Mouse (Mus musculus) spleen, postnatal 10 days (tissue): ENCODE results near the gene Lsm10.

ENCODE experiments used
- DNase-seq, 2 experiments: peaks; one replicate each; pipeline ENCODE4 v3.0.0; 2021 to 2022; ENCODE audit warnings: low spot score in 2 of 2

Gene Lsm10

DNA sequence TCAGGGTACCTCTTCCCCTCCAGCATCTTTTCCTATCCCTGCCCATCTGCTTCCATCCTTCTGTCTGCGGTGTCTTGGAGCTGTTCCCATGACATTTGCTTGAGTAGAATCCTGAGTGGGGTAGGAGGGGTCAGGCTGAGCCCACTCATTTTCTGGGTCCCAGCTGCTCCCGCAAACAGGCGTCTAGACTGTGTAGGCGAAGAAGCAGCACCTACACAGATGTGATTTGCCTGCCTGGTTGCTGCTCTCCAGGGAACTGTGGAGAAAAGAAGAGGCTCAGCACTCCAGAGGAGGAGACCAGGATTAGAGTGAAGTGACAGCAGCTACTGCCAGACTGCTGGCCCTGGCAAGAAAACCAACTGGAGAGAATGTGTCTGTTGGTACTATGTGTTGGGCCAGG is 22.2 kb downstream of the Lsm10 start:
- DNase-seq, result no peak

DNA sequence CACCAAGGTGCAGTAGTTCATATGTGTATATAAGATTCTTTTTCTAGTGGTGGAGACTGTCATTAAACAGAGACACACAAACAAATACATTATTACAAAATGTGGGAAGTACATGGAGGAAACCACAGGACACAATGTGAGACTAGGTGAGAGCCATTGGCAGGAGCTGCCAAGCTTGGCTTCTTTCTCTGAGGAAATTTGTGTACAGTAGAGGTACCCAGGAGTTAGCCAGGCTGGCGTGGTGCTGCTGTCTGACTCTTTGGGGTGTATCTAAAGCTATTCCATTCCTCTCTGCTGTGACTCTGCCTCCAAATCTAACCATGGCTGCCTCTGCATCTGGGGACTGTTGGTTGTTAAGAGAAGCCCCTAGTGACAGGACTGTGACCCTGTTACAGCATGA is 22.6 kb downstream of the Lsm10 start:
- DNase-seq, result no peak

DNA sequence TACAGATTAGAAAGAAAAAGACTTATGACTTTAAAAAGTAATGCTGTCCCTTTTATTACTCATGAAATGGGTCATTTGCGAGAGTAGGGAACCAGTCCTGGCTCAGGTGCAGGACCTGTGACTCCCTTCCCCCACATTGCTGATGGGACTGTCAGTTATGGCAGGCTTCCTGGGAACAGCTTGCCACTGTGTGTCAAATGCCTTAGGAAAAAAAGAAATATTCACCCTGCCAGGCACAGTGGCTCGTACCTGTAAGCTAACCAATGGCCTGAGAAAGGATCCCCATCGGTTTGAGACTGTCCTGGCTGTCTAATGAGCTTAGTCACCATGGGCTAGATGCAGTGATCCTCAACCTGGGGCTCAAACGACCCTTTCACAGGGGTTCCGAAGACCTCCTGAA is 23.6 kb downstream of the Lsm10 start:
- DNase-seq, result no peak

DNA sequence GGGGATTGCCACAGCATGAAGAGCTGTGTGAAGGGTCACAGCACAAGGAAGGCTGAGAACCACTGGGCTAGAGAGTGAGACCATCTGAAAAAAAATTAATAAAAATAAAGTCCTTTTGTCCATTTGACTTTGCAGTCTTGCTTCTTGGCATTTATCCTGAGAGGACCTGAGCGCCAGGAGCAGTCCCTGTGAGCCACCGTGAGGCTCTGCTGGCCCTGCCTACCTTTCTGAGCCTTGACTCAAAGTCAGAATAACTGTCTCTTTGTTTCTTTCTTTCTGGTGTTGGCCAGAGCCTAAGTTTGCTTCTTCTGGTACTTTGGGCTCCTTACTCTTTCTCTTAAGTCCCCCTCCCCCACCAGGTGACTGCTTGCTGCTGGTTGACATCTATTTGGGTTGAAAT is 24.1 kb downstream of the Lsm10 start:
- no peak for DNase-seq

DNA sequence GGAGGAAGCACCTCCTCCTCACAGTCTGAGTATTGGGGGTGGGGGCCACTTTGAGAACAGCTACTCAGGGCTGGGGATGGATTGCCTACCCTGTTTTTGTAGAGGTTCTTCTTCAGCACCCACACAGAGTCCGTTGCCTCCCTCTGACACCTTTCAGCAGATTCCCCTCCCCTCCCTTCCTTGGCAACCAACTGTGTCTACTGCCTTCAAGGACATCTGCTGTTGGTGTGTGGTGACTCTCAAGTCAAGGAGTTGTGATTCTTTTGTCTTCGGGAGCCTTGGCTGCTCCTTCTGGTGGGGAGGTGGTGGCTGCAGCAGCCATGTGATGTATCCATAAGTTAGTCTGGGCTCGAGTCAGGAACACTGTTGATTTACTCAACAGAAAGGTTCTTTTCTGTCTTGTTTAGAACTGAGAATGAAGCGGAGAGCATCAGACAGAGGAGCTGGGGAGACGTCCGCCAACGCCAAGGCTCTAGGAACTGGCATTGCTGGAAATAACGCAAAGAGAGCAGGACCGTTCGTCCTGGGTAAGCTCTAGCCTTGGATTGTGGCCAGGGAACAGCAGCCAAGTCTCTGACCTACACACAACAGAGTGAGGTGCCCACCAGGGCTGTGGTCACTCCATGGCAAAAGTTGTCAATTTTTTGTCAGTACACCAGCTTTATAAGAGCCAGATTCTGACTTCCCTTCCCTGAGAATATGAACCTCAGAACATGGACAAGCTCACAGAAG is 27.1 kb downstream of the Lsm10 start:
- no peak for DNase-seq

DNA sequence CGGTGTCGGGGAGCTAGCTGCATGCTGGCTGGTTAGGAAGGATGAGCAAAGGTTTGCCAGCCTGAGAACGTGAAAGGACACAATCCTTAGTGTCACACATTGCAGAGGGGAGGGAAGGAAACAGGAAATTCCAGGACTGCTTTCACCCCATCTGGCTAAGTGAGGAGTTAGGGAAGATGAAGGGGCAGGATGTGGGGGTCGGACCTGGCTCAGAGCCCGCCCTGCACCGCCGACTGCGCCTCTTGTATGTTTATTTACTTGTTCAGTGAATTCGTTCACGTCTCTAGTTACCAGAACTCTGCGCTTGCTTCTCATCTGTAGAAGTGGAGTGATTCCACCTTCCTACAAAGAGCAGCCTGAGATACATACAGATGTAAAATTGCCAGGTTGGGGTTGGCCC is 34.1 kb downstream of the Lsm10 start:
- DNase-seq, result no peak

DNA sequence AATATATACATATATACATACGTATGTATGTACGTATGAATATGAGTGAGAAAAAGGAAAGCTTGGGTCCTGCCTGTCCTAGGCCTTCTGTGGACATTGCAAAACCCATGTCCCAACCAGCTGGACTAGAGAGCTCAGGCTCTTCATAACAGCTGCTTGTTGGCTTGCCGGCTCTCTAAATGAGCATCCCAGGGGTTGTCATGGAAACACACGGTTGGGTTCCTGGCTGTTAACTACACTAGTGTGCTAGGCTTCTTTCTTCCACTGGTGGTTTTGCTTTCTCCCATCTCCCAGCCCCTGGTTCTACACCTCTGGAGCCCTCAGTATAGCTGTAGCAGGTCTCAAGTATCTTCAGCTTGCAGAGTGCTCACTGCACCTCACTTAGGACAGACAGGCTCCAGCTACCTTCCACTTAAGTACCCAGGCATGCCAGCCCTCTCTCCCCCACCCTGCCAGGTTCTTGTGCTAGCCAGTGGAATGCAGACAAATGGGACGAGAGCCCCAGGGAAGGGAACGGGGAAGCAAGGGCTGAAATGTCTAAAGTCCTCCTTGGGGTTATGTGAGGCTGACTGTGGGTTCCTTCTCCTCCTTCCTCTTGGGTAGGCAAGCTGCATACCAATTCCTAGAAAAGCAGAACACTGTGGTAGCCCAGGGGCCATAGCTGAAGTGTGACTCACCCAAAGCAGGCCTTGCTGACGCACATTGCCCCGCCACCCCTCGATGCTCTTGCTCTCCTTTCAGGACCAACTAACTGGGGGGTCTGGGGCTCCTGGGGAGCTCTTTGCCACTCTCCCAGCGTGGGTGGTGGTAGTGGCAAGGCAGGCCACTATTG is 35.1 kb downstream of the Lsm10 start:
- no peak for DNase-seq

DNA sequence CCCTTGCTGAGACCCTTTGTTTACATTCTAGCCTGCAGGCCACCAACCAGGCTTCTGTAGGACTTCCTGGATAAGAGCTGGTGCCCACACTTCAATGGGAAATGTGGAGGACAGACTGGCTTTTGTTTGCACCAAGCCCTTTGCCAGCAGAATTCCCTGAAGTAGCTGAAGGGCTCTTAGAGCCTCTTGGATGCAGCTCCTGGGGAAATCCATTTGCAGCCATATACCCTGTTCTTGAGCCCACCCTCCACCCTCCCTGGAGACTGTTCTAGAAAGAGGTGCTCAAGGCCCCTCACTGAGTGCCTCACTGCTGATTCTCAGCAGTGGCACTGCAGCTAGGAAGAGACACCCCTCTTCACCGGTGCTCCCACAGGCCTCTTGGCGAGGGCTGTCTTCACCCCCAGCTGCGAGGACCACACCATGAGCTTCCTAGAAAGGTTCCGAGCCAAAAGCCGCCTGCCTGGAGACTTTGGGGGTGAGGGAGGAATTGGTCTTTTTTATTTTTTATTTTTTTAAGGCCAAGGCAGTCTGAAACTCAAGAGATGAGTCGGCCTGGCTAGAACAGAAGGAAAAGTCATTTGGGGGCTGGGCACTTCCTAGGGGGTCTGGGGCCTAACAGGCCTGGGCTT is 36.3 kb downstream of the Lsm10 start:
- DNase-seq, result no peak

DNA sequence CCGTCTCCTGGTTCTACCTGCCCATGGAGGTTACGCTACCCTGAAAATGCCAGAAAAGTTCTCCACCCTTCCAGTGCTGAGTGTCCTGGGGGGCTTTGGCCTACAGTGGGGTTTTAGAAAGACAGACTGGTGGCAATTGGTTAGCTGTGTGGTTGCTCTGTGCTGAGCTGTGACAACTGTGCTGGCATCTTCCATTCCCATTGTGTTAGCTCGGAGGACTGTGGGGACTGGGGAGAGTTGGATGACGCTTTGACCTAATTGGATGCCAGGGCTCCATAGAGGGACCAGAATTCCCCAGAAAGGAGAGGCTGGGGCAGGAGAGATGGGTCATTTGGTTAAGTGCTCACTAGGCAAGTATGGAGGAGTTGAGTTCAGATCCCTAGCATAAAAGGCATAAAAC is 37.8 kb downstream of the Lsm10 start:
- no peak for DNase-seq

DNA sequence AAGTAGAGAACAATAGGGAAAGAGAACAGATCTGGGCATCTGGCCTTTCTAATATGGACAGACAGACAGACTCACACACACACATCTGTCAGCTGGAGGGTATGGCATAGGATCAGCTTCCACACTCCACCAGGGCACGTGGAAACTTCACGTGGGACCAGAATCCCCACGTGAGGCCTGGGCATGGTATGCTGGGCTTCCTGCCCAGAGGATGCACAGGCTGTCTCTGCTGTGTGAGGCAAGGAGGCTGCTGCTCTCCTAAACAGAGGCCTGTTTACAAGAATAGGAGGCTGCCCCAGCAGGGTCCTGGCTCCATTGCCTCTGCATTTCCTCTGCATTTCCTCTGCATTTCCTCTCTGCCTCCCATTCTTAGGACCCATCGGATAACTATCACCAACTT is 38.2 kb downstream of the Lsm10 start:
- no peak for DNase-seq

DNA sequence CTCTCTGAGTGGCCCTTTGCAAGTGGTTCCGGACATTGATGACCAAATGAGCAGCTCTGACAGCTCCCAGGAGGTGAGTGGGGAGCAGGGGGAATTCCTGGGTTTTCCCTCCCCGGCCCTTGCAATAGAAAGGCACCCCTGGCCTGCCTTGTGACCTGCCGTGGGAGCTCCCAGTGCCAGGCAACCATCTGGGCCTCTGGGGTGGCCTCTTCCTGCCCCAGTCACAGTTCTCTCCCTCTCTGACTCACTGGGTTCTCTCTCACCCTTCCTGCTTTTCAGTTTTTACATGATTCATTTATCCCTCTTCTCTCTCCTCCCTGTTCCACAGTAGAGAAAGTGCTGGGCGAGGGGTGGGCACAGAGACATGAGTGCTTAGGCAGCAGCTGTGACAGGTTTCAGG is 41.4 kb downstream of the Lsm10 start:
- DNase-seq, result no peak

DNA sequence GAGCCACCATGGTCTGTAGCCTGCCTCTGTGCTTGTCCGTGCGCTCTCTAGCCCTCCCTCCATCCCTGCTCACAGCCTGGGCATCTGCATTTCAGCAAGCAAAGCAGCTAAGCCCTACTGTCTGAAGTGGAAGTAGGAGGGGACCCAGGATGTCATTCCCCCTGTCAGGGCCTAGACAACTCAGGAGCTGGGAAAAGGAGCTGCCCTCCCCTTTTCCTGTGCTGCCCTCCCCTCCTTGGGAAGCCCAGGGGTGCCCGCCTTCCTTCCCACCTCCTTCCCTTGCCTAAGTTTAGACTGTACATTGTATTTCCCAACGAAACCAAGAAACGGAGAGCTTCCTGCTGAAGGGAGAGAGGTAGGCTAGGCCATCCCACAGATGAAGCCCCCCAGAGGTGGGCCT is 44.6 kb downstream of the Lsm10 start:
- no peak for DNase-seq

DNA sequence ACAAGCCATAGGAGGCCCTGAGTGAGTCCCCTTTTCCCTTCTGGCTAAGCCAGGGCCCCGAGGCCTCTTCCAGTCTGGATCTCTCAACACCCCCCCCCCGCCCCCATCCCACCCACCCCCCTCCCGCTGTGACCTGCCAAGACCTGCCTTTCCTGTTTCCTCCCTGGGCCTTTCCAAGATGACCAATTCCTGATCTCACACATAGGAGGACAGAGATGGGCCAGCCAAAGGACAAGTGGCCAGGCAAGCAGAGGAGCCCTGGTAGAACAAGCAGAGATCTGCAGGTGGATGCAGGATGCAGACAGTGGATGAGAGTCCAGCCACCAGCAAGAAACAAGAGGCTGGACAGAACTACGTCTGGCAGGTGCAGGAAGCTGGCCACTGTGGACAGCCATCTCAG is 49.0 kb downstream of the Lsm10 start:
- DNase-seq, result no peak

DNA sequence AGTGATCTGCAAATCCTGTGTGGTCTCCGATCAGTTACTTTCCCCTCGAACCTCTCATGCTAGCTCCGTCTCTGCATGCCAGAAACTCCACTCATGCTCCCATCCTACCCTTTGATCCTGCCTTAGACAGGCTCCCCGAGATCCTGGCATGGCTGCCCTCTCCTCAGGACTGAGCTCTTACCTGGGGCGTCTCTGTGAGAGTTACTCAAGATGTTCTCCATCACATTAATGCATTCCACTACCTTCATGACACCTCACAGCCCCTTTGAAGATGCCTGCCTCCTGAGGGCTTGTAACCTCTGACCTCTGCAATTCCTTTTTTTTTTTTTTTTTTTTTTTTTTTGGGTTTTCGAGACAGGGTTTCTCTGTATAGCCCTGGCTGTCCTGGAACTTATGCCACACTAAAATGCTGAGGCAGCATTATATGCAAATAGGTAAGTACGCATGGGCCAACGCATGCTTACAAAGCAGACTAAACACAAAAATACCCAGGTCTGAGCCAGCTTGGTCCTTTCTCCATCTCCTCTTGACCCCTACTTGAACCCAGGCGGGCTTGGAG is 50.6 kb downstream of the Lsm10 start:
- DNase-seq, result no peak

DNA sequence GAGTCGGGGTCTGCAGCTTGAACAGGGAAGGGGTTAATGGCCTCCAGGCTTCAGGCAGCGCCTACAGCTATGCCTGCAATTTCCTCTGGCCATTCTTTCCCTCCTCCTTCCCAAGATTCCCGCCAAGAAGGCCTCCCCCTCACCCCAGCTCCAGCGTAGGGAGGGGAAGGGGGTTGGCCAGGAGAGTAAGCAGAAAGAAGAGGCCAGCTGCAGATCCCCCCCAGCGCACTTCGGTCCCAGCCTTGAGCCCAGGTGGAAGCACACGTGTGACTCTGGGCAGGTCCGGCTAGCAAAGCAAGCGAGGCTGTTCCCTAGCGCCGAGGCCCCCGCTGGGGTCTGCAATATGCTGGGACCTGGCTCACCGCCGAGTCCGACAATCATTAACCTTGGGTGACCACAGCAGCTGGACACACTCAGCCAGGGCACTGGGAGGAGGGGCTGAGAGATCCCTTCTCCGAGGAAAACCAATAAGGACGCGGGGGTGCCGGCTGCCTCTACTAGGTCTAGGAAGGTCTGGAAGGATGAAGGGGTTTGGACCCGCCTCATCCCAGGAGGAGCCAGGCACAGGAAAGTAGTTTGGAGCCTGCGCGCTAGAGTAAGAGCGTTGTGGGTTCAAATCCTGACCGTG is 51.2 kb downstream of the Lsm10 start, which contains the start of gene Eva1b:
Eva1b (plus strand) TSS at position 212 of the 628 bp plus-strand sequence.
- DNase-seq, result peak in 1 of 2 experiments; percentile 36
